Mouse (Mus musculus): ENCODE data around the gene Rarres2. TPM values are rescaled to one million over a fixed set of nuclear protein-coding genes. Genes with fewer than 3 reads are reported as not detected.

The Rarres2 gene
- polyA plus RNA-seq, 1 experiment from 2014 or later: 8.4 TPM

GRCm38 (mm10) chr6:48554280-48555103 is 18.1 kb downstream of the Rarres2 start, which contains the start of gene Lrrc61:
Lrrc61 (plus strand) TSS chr6:48554796.
- Histone ChIP-seq H3K9ac (peak within 1 kb of the TSS; percentile 64), H3K4me1 (replicated peaks) (peaks cover 10% of the 10 kb centered on the region), H3K4me2 (peak within 1 kb of the TSS; percentile 75), H3K4me3 (replicated peaks) (peak within 1 kb of the TSS; percentile 58), H3K36me3 (no peaks in the 10 kb centered on the region), H3K27ac (peak within 1 kb of the TSS; percentile 81), H3K27me3 (no peaks in the 10 kb centered on the region), H3K9me3 (replicated peaks) (no peaks in the 10 kb centered on the region)
- ATAC-seq (ENCODE audit: low read depth) (peak; percentile 89), DNase-seq (peak; percentile 78)
- under 1% methylated on average over 39 of the region's 39 CpGs for WGBS (ENCODE audit: insufficient replicate concordance)

- peak overlapping the region; percentile 81; the same call in 1 of the 2 replicates for H3K27ac ChIP-seq
- ATAC-seq (ENCODE audit: low read depth) (no peak), DNase-seq (no peak)
- H3K9ac ChIP-seq: peak overlapping the region; percentile 64; the same call in 1 of the 2 replicates
- 81% methylated on average over 4 of the region's 4 CpGs for WGBS (ENCODE audit: insufficient replicate concordance)
- H3K27me3 ChIP-seq: no peaks in the 10 kb centered on the region
- no peaks in the 10 kb centered on the region for H3K9me3 ChIP-seq (replicated peaks)
- 0 out of 2 replicates have a peak overlapping the region, but pooled peaks have one; percentile 58 for H3K4me3 ChIP-seq (replicated peaks)
- H3K4me1 ChIP-seq (replicated peaks): peaks cover 10% of the 10 kb centered on the region
- no peaks in the 10 kb centered on the region for H3K36me3 ChIP-seq
- H3K4me2 ChIP-seq: peak overlapping the region; percentile 75
These were observed 18.8 kb downstream of the Rarres2 start for GRCm38 (mm10) chr6:48553819-48554218.

- Histone ChIP-seq H3K4me1 (replicated peaks) (peaks cover 10% of the 10 kb centered on the region), H3K9me3 (replicated peaks) (no peaks in the 10 kb centered on the region), H3K9ac (no peak overlapping the region), H3K27ac (no peak overlapping the region), H3K27me3 (no peaks in the 10 kb centered on the region), H3K4me3 (replicated peaks) (no peak overlapping the region), H3K4me2 (no peak overlapping the region), H3K36me3 (no peaks in the 10 kb centered on the region)
- WGBS (ENCODE audit: insufficient replicate concordance): 23% methylated on average over 4 of the region's 4 CpGs
- peak; percentile 54 for DNase-seq
- ATAC-seq (ENCODE audit: low read depth): no peak
These were observed 19.7 kb downstream of the Rarres2 start for GRCm38 (mm10) chr6:48552918-48553317.

- Histone ChIP-seq H3K36me3 (no peaks in the 10 kb centered on the region), H3K4me1 (replicated peaks) (0 out of 2 replicates have a peak, but pooled peaks cover 3% of the 10 kb centered on the region), H3K9me3 (replicated peaks) (no peaks in the 10 kb centered on the region), H3K4me2 (no peak overlapping the region), H3K27me3 (no peaks in the 10 kb centered on the region), H3K27ac (no peak overlapping the region), H3K4me3 (replicated peaks) (no peak overlapping the region), H3K9ac (no peak overlapping the region)
- no peak for ATAC-seq (ENCODE audit: low read depth)
- DNase-seq: no peak
- WGBS (ENCODE audit: insufficient replicate concordance): 67% methylated on average over 6 of the region's 6 CpGs
These were observed 24.3 kb downstream of the Rarres2 start for GRCm38 (mm10) chr6:48548314-48548713.

GRCm38 (mm10) chr6:48546858-48547257 is 25.7 kb downstream of the Rarres2 start:
- H3K36me3 ChIP-seq: no peaks in the 10 kb centered on the region
- 0 out of 2 replicates have a peak, but pooled peaks cover 3% of the 10 kb centered on the region for H3K4me1 ChIP-seq (replicated peaks)
- H3K27ac ChIP-seq: no peak overlapping the region
- ATAC-seq (ENCODE audit: low read depth) (no peak), DNase-seq (no peak)
- H3K4me2 ChIP-seq: no peak overlapping the region
- no peaks in the 10 kb centered on the region for H3K9me3 ChIP-seq (replicated peaks)
- no peaks in the 10 kb centered on the region for H3K27me3 ChIP-seq
- no peak overlapping the region for H3K4me3 ChIP-seq (replicated peaks)
- WGBS (ENCODE audit: insufficient replicate concordance): 53% methylated on average over 4 of the region's 4 CpGs
- H3K9ac ChIP-seq: no peak overlapping the region

GRCm38 (mm10) chr6:48546271-48546670 is 26.3 kb downstream of the Rarres2 start:
- 0 out of 2 replicates have a peak, but pooled peaks cover 3% of the 10 kb centered on the region for H3K4me1 ChIP-seq (replicated peaks)
- no peak overlapping the region for H3K27ac ChIP-seq
- no peaks in the 10 kb centered on the region for H3K27me3 ChIP-seq
- DNase-seq (no peak), ATAC-seq (ENCODE audit: low read depth) (no peak)
- no peaks in the 10 kb centered on the region for H3K36me3 ChIP-seq
- no peak overlapping the region for H3K9ac ChIP-seq
- no peak overlapping the region for H3K4me3 ChIP-seq (replicated peaks)
- no peak overlapping the region for H3K4me2 ChIP-seq
- WGBS (ENCODE audit: insufficient replicate concordance): 33% methylated on average over 1 of the region's 1 CpGs
- no peaks in the 10 kb centered on the region for H3K9me3 ChIP-seq (replicated peaks)

- ATAC-seq (ENCODE audit: low read depth) (no peak), DNase-seq (no peak)
- no peak overlapping the region for H3K4me3 ChIP-seq (replicated peaks)
- H3K4me2 ChIP-seq: no peak overlapping the region
- no peaks in the 10 kb centered on the region for H3K36me3 ChIP-seq
- no peak overlapping the region for H3K9ac ChIP-seq
- WGBS (ENCODE audit: insufficient replicate concordance): 58% methylated on average over 5 of the region's 5 CpGs
- H3K27me3 ChIP-seq: no peaks in the 10 kb centered on the region
- H3K4me1 ChIP-seq (replicated peaks): 0 out of 2 replicates have a peak, but pooled peaks cover 3% of the 10 kb centered on the region
- no peak overlapping the region for H3K27ac ChIP-seq
- H3K9me3 ChIP-seq (replicated peaks): no peaks in the 10 kb centered on the region
These were observed 27.3 kb downstream of the Rarres2 start for GRCm38 (mm10) chr6:48545251-48545650.

GRCm38 (mm10) chr6:48542631-48543030 is 30.0 kb downstream of the Rarres2 start:
- ATAC-seq (ENCODE audit: low read depth): no peak
- 61% methylated on average over 3 of the region's 3 CpGs for WGBS (ENCODE audit: insufficient replicate concordance)
- H3K9ac ChIP-seq: no peak overlapping the region
- no peaks in the 10 kb centered on the region for H3K9me3 ChIP-seq (replicated peaks)
- no peak for DNase-seq
- no peak overlapping the region for H3K4me2 ChIP-seq
- no peaks in the 10 kb centered on the region for H3K27me3 ChIP-seq
- H3K27ac ChIP-seq: no peak overlapping the region
- H3K4me3 ChIP-seq (replicated peaks): no peak overlapping the region
- H3K4me1 ChIP-seq (replicated peaks): 0 out of 2 replicates have a peak, but pooled peaks cover 3% of the 10 kb centered on the region
- no peaks in the 10 kb centered on the region for H3K36me3 ChIP-seq

- Histone ChIP-seq H3K4me2 (no peak overlapping the region), H3K4me1 (replicated peaks) (peaks cover 3% of the 10 kb centered on the region; the same call in 1 of the 2 replicates), H3K27ac (no peak overlapping the region), H3K27me3 (no peaks in the 10 kb centered on the region), H3K4me3 (replicated peaks) (no peak overlapping the region), H3K9ac (no peak overlapping the region), H3K36me3 (no peaks in the 10 kb centered on the region), H3K9me3 (replicated peaks) (no peaks in the 10 kb centered on the region)
- no peak for DNase-seq
- WGBS (ENCODE audit: insufficient replicate concordance): 33% methylated on average over 7 of the region's 7 CpGs
- ATAC-seq (ENCODE audit: low read depth): no peak
These were observed 30.8 kb downstream of the Rarres2 start for GRCm38 (mm10) chr6:48541560-48542450.

- Histone ChIP-seq H3K4me1 (replicated peaks) (no peaks in the 10 kb centered on the region; the same call in 1 of the 2 replicates), H3K4me3 (replicated peaks) (no peak overlapping the region), H3K4me2 (no peak overlapping the region), H3K27me3 (no peaks in the 10 kb centered on the region), H3K9ac (no peak overlapping the region), H3K9me3 (replicated peaks) (no peaks in the 10 kb centered on the region), H3K27ac (no peak overlapping the region), H3K36me3 (no peaks in the 10 kb centered on the region)
- 53% methylated on average over 3 of the region's 3 CpGs for WGBS (ENCODE audit: insufficient replicate concordance)
- DNase-seq (no peak), ATAC-seq (ENCODE audit: low read depth) (no peak)
These were observed 31.9 kb downstream of the Rarres2 start for GRCm38 (mm10) chr6:48540721-48541120.

- H3K27ac ChIP-seq: no peak overlapping the region
- DNase-seq: no peak
- H3K4me3 ChIP-seq (replicated peaks): no peak overlapping the region
- H3K27me3 ChIP-seq: no peaks in the 10 kb centered on the region
- H3K4me2 ChIP-seq: no peak overlapping the region
- no peak for ATAC-seq (ENCODE audit: low read depth)
- no peaks in the 10 kb centered on the region for H3K36me3 ChIP-seq
- no peaks in the 10 kb centered on the region; the same call in 1 of the 2 replicates for H3K4me1 ChIP-seq (replicated peaks)
- no peaks in the 10 kb centered on the region for H3K9me3 ChIP-seq (replicated peaks)
- WGBS (ENCODE audit: insufficient replicate concordance): 57% methylated on average over 5 of the region's 5 CpGs
- no peak overlapping the region for H3K9ac ChIP-seq
These were observed 32.7 kb downstream of the Rarres2 start for GRCm38 (mm10) chr6:48539860-48540259.

All from liver, embryonic 13.5 days (tissue).